ENCODE assay signal across 11 mouse cellular contexts in genomic region chr8:108698101-108698660, GRCm38 (mm10).
A peak's percentile ranks its signal among the peaks of the same experiment; 100 is the strongest.
DNase-seq lines count a peak whose midpoint lies in the region; ATAC-seq and TF ChIP-seq lines count a peak whose summit lies in the region.
"Had no signal": no experiment of that assay in that cellular context is flagged by ENCODE, and none has a peak within 500 bp of the region (broad histone marks: within the 10 kb centered on the region; RNA-seq: fewer than 3 reads in every experiment).

No protein-coding gene starts in this region.

- no peak overlapping the region for H3K9ac ChIP-seq in kidney, embryonic 14.5 days (ENCODE audit: low read depth, low read length)
- 0 out of 2 replicates have a peak overlapping the region, but pooled peaks have one; percentile 32 for H3K9ac ChIP-seq in hindbrain, embryonic 12.5 days
- peak overlapping the region; percentile 56 for H3K9ac ChIP-seq in midbrain, embryonic 13.5 days (replicated peaks)

- no peaks in the 10 kb centered on the region for H3K36me3 ChIP-seq in kidney, embryonic 14.5 days (ENCODE audit: control insufficient read depth, insufficient read depth, low read length)
- H3K36me3 ChIP-seq in embryonic facial prominence, embryonic 10.5 days (replicated peaks): no peaks in the 10 kb centered on the region
- H3K36me3 ChIP-seq in hindbrain, embryonic 12.5 days: no peaks in the 10 kb centered on the region
- no peaks in the 10 kb centered on the region for H3K36me3 ChIP-seq in midbrain, embryonic 13.5 days
- H3K36me3 ChIP-seq in thymus, adult 2 months (ENCODE audit: control insufficient read depth, insufficient read depth, low read length): no peaks in the 10 kb centered on the region

- DNase-seq in kidney, postnatal 25 days: no peak
- DNase-seq in embryonic facial prominence, embryonic 10.5 days (ENCODE audit: low spot score): no peak
- no peak for DNase-seq in MN1 (ENCODE audit: low spot score)
- no peak for DNase-seq in thymus, adult 2 months
- DNase-seq: cerebellum, adult 9-11 months; left cerebral cortex, postnatal 4 days; thymus, postnatal 36 days had no signal

- H3K27ac ChIP-seq in kidney, embryonic 14.5 days (ENCODE audit: low read depth, low read length): no peak overlapping the region
- H3K27ac ChIP-seq in embryonic facial prominence, embryonic 10.5 days (replicated peaks): 0 out of 2 replicates have a peak overlapping the region, but pooled peaks have one; percentile 41
- H3K27ac ChIP-seq in hindbrain, embryonic 12.5 days: peak overlapping the region; percentile 57
- peak overlapping the region; percentile 87 for H3K27ac ChIP-seq in midbrain, embryonic 13.5 days
- H3K27ac ChIP-seq in thymus, adult 2 months (ENCODE audit: control insufficient read depth, insufficient read depth, low read length): no peak overlapping the region

- peak overlapping the region; percentile 7; the same call in 1 of the 2 replicates for H3K4me3 ChIP-seq in kidney, embryonic 14.5 days (ENCODE audit: low read length)
- H3K4me3 ChIP-seq in embryonic facial prominence, embryonic 10.5 days: peak overlapping the region; percentile 44
- no peak overlapping the region for H3K4me3 ChIP-seq in hindbrain, embryonic 12.5 days
- H3K4me3 ChIP-seq in midbrain, embryonic 13.5 days (replicated peaks): peak overlapping the region; percentile 12; the same call in 1 of the 2 replicates
- no peak overlapping the region for H3K4me3 ChIP-seq in thymus, adult 2 months (ENCODE audit: control insufficient read depth, insufficient read depth, low read length)

- H3K4me2 ChIP-seq in kidney, embryonic 14.5 days (replicated peaks; ENCODE audit: low read depth, low read length): no peak overlapping the region
- H3K4me2 ChIP-seq in hindbrain, embryonic 12.5 days (replicated peaks): peak overlapping the region; percentile 38
- peak overlapping the region; percentile 55 for H3K4me2 ChIP-seq in midbrain, embryonic 13.5 days (replicated peaks)

- no peak for ATAC-seq in kidney, embryonic 14.5 days (ENCODE audit: low FRiP score, low TSS enrichment)
- ATAC-seq in hindbrain, embryonic 12.5 days (ENCODE audit: low FRiP score): no peak
- no peak for ATAC-seq in midbrain, embryonic 13.5 days
- no peak for ATAC-seq in CD4-positive, CD25-positive, alpha-beta regulatory T cell, adult 4 months

- H3K9me3 ChIP-seq in kidney, embryonic 14.5 days (ENCODE audit: control insufficient read depth, low read length): no peaks in the 10 kb centered on the region
- H3K9me3 ChIP-seq in embryonic facial prominence, embryonic 10.5 days: no peaks in the 10 kb centered on the region
- no peaks in the 10 kb centered on the region for H3K9me3 ChIP-seq in hindbrain, embryonic 12.5 days (replicated peaks)
- H3K9me3 ChIP-seq in midbrain, embryonic 13.5 days: no peaks in the 10 kb centered on the region

- no peak for TF ChIP-seq CTCF in thymus, adult 2 months (IDR thresholded peaks at IDR 0.05; ENCODE audit: borderline replicate concordance, control insufficient read depth, extremely low read depth, insufficient read depth, low read length, poor library complexity)

- TF ChIP-seq POLR2A in thymus, adult 2 months (IDR thresholded peaks at IDR 0.05; ENCODE audit: control insufficient read depth, extremely low read depth, insufficient read depth, low read length, poor library complexity): no peak

- H3K27me3 ChIP-seq in kidney, embryonic 14.5 days (ENCODE audit: control insufficient read depth, insufficient read depth, low read length): peaks cover 51% of the 10 kb centered on the region
- H3K27me3 ChIP-seq in embryonic facial prominence, embryonic 10.5 days (replicated peaks; ENCODE audit: low read depth, poor library complexity, severe bottlenecking): peaks cover 83% of the 10 kb centered on the region
- peaks cover 64% of the 10 kb centered on the region for H3K27me3 ChIP-seq in hindbrain, embryonic 12.5 days
- peaks cover 61% of the 10 kb centered on the region for H3K27me3 ChIP-seq in midbrain, embryonic 13.5 days
- peaks cover 29% of the 10 kb centered on the region for H3K27me3 ChIP-seq in thymus, adult 2 months (ENCODE audit: control insufficient read depth, insufficient read depth, low read length)

- H3K4me1 ChIP-seq in kidney, embryonic 14.5 days (ENCODE audit: control insufficient read depth, insufficient read depth, low read length): peaks cover 36% of the 10 kb centered on the region
- H3K4me1 ChIP-seq in embryonic facial prominence, embryonic 10.5 days: peaks cover 92% of the 10 kb centered on the region
- peaks cover 56% of the 10 kb centered on the region for H3K4me1 ChIP-seq in hindbrain, embryonic 12.5 days
- peaks cover 82% of the 10 kb centered on the region for H3K4me1 ChIP-seq in midbrain, embryonic 13.5 days (replicated peaks)
- peaks cover 3% of the 10 kb centered on the region; the same call in 1 of the 2 replicates for H3K4me1 ChIP-seq in thymus, adult 2 months (replicated peaks; ENCODE audit: control insufficient read depth, insufficient read depth, low read length)

- WGBS in kidney, embryonic 14.5 days: 7% methylated on average over 5 of the region's 5 CpGs
- 2% methylated on average over 5 of the region's 5 CpGs for WGBS in embryonic facial prominence, embryonic 10.5 days
- WGBS in hindbrain, embryonic 12.5 days: 2% methylated on average over 5 of the region's 5 CpGs
- WGBS in midbrain, embryonic 13.5 days: 2% methylated on average over 5 of the region's 5 CpGs
- WGBS in thymus, adult 2 months: 9% methylated on average over 5 of the region's 5 CpGs

Comparison
In these comparisons a context has a peak if more than half of its experiments do, and no peak if none do; other contexts are left out.
1. H3K27ac ChIP-seq: peak in embryonic facial prominence, embryonic 10.5 days (single experiment), hindbrain, embryonic 12.5 days (single experiment) and midbrain, embryonic 13.5 days (single experiment); none in kidney, embryonic 14.5 days (single experiment) and thymus, adult 2 months (single experiment).
2. H3K4me3 ChIP-seq: peak in kidney, embryonic 14.5 days (single experiment), embryonic facial prominence, embryonic 10.5 days (single experiment) and midbrain, embryonic 13.5 days (single experiment); none in hindbrain, embryonic 12.5 days (single experiment) and thymus, adult 2 months (single experiment).